Mouse (Mus musculus): ENCODE measurements around the gene Gm42906.

Gene Gm42906

DNA sequence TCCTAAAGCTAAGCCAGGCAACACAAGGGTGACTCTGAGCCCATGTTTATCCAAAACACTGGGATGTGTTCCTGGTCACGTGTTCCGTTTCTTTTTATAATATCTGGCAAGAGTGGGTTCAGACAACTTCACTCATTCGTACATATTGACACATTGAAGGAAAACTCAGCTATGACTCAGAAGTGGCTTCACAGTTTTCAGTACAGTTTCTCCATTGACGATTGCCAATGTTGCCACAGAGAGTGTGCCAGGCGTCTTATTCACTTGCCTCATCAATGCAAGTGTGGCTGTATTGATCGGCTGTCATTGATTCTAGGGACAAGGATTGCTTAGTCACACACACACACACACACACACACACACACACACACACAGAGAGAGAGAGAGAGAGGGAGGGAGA, 381.8 kb downstream of the Gm42906 start:
- no peak for DNase-seq (ENCODE audit: extremely low spot score, low read depth, low spot score)

DNA sequence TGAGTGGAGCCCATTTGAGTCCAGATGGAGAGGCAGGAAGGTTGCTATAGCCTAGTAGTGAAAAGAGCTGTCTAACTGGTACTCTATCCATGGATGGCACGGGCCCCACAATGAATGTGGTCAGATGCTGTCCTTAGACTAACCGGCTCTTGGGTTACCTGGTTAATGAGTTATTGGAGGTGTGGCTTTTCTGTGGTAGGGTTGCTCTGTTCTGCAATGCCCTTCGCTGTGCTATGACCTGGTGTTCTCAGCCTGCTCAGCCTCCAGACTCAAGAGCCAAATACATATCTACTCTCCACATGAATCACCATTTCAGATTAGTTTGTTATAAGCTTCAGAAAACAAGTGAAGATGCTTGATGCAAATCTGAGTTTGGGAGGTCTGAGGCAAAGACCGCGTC, 385.1 kb downstream of the Gm42906 start:
- no peak for DNase-seq (ENCODE audit: extremely low spot score, low read depth, low spot score)

DNA sequence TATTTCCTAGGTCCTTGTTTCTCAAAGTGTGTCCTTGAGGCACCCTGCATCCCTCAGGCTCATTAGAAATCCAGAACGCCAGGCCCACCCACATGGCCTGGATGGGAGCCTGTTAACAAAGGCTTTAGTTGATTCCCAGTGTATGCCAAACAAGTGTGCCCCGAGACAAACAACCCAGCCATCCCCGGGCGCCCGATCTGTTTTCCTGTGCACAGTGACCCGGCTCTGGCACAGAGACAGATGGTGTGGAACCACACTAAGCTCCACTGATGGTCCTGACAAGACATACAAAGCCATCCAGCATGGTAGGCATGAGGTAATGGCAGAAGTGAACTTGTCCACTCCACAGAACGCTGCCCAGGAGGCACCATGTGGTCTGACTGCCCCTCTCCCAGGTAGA, 390.1 kb downstream of the Gm42906 start:
- DNase-seq (ENCODE audit: extremely low spot score, low read depth, low spot score): no peak

DNA sequence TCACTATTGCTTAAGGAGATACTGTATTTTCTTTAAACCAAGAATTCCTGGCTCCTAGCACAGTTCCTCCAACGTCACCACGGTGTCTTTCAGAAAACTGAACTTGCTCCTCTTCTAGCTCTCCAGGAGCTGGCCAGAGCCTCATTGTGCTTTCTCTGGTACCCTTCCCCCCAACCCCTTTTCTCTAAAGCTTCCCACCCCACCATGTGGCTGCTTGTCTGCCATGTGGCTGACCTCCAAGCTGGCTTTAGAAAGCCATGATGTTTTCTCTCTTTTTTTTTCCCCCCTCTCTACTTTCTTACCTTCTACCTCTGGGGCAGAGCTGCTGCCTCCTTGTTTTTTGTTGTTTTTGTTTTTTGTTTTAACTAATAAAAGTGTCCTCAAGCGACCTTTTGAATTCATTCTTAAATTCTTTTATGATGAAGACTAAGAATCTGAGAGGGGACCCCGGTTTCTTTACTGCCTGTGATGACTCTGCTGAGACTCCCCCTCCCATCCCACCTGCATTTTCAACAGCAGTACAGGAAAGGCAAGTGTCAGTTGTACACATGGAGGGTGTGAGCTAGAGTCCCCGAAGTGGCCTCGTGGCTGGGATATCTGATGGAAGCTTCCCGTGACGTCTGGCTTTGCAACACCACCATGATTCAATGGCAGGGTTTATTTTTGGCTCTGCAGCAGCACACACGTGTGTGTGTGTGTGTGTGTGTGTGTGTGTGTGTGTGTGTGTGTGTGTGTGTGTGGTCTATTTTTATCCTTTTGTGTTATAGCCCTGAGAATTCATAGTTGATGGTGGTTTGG, 393.0 kb downstream of the Gm42906 start:
- no peak for DNase-seq (ENCODE audit: extremely low spot score, low read depth, low spot score)

DNA sequence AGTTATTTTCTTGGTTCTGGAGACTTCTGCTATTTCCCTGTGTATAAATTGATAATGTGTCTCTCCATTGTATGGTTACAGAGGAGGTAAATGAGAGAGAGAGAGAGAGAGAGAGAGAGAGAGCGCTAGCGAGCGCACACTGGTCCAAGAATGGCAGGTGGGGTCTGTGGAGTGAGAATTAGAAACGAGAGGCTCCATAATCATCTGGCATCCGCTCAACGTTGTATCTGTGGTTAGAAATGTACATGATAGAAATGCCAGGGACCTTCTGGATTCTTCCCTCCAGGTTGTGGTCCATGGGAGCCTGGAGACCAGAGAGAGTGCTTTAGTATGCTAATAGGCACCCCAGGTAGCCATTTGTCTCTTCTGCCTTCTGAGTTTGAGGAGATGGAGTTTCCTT, 399.1 kb downstream of the Gm42906 start:
- DNase-seq (ENCODE audit: extremely low spot score, low read depth, low spot score): no peak

DNA sequence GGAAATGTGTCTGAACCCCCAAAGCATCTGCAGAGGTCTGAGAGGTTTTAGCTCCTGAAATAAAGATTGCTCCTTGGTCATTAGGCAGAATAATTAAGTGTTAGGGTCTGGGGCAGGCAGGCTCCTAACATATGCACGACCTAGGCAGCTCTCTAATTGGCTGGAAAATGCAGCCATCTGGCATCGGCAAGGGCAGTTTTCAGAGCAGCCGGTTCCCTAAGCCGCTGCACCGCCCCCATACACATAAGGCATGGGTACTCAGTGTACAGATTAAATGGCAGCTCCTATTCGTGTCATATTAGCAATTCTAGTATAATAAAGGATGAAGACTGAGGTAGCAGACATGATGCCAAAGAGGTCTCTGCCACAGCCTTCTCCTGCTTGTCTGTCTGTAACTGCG, 400.8 kb downstream of the Gm42906 start:
- DNase-seq (ENCODE audit: extremely low spot score, low read depth, low spot score): no peak

DNA sequence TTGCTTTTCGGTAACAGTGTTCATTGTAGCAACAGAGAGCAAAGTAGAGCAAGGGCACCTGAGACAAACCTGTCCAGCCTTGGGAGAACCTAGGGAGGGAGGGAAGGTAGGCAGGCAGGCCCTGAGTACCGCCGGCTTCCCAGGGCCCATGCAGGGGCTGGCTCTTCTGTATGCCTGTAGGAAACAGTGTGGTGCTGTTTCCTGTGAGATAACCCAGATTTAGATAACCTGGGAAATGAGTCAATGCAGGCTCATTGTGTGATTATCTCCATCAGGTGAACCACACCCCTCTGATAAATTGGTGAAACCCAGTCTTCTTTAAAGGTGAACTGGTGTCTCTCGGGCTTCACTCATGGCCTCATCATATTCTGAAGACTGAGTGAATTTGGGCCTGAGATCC, 401.9 kb downstream of the Gm42906 start:
- DNase-seq (ENCODE audit: extremely low spot score, low read depth, low spot score): no peak

DNA sequence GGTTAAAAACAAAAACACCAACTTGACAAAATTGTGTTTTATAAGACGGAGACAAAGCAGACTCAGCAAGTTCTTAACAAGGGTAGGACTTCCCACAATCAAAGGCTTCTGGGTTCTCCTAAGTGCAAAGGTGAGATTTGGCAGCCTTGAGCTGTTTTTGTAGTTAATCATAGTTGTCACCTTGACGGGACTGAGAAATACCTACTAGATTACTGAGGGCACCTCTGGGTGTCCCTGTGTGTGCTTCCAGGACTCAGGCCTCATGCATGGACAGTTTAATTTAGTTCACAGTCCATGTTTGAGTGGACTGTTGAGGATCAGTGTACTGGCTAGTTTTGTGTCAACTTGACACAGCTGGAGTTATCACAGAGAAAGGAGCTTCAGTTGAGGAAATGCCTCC, 403.5 kb downstream of the Gm42906 start:
- DNase-seq (ENCODE audit: extremely low spot score, low read depth, low spot score): no peak

DNA sequence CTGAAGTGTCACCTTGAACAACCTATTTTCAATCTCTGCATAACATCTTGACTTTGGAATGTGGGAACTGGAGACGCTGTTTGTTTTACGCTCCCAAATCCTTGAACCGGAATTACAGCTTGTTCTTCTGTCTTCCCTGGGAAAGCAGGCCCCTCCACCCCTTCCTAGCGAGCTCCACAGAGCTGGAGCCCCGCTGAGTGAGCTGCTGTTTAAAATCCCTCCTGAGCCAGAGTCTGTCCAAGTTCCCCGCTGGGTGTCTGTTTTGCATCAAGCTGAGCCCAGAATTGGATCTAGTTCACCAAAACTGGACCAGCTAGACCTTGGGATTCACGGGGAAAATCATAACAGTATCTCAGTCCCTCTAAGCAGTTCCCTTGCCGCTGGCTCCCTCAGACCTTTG, 404.5 kb downstream of the Gm42906 start:
- no peak for DNase-seq (ENCODE audit: extremely low spot score, low read depth, low spot score)

DNA sequence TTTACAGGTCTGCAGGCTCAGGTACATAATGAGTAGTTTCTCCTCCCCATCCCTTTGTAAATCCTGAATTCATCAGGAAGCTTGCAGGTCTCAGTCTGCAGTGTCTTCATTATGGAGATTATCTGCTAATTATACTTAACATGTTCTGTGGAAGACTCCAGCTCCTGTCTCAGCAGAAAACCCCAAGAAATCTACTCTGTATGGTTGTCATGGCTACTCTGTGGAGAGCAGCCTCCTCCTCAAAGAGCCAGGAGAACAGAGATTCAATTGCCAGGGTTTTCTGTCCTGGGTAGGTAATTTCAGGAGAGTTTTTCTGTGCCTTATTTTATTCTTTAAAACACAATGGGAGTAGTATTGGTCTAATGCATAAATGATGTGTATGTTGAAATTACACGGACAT, 405.0 kb downstream of the Gm42906 start:
- no peak for DNase-seq (ENCODE audit: extremely low spot score, low read depth, low spot score)

DNA sequence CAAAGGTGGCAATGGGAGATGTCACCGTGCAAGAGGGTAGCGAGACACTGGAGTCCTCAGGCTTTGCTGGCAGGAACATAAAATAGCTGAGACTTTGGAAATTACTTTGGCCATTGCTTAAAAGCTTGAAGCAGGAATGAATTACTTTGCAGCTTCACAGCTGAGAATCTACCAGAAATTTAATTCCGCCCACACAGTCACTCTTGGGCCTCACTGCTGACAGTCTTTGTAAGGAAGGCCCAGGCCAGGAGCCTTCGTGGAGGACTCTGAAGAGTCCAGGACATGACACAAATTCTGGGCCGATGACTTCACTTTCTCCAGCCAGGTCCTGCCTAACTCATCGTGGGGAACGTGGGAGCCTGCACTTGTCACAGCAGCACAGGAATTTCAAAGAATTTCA, 405.9 kb downstream of the Gm42906 start:
- DNase-seq (ENCODE audit: extremely low spot score, low read depth, low spot score): no peak

DNA sequence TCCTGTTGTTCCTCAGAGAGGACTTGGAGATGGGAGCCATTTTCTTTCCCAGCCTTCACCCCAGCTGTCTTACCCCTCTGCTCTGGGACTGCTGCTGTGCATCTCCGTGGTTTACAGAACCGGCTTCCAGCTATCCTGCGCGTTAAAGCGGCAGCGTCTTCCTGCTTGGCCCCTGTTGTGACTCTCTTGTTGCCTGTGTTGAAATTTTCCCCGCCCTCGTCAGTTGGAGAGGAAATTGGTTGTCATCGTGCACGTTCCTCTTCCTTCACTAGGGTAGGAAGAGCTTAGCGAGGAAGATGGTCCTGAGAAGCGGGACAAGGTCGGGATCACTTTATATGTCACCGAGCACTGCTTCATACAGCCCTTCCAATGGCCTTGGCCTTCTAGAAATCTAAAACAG, 407.1 kb downstream of the Gm42906 start:
- DNase-seq (ENCODE audit: extremely low spot score, low read depth, low spot score): no peak

DNA sequence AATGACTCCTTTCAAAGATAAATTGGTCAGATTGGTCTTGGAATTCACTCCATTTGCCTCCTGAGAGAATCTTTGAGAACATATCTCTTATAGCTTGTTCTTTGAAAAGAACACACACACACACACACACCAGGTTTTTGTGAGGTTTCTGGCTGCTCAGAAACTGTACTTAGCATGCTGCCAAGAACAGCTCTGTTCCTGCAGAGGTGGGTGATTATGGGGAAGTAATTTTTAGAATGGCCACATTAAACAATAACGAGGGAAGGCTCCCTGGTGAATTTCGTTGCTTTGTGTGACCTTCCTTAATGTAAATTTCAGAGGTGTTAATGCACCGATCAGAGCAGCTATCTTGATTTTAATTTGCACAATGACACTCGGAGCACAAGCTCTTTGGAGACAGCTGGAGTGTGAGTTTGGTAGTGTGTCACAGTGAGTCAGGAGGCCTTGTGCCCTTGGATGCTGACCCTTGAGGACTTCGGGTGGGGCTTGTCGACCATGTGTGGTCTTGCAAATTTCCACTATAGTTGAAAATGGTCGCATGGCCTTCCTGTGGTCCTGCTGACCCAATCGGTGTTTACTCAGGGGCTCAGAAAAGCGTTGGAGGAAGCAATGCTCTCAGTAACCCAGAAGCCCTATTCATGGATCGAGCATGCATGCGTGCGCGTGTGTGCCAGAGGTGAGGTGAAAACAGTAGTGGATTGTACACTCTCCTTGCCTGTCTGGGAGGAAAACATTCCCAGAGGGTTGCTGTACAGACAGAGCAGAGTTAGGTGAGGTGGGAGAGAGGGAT, 407.7 kb downstream of the Gm42906 start:
- DNase-seq (ENCODE audit: extremely low spot score, low read depth, low spot score): no peak

DNA sequence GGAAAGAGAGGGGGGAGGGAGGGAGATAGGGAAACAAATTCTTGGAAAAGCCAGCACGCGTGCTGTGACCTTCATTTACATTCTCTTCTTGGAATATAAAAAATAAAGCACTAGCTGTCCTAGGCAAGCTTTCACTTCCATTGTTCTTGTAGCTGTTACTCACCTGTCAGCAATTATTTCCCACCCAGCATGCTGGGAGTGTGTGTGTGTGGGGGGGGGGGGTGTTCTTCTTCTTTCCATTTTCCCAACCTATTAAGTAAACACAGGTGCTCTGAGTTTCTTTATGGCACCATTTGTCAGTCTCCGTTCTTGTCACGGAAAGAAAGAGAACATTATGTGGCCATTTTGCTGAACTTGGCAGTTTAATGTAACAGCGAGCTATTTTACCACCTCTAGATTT, 409.0 kb downstream of the Gm42906 start:
- no peak for DNase-seq (ENCODE audit: extremely low spot score, low read depth, low spot score)

DNA sequence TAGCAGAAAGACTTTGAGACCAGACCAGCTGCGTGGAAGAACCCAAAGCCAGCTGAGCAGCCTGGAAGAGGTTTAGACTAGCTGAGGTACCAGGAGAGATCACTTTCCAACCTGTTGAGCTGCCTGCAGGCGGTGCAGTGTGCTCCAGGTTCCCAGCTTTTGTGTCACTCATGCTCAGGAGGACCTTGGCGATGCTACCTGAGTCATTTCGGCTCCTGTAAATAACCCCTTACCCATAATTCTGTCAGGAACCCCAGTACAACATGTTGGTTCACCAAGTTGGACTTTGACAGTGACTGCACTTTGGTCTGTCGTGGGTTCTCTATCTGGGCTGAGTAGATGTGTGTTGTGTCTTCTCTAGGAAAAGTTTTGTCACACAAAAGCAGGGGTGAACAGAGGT, 409.5 kb downstream of the Gm42906 start:
- no peak for DNase-seq (ENCODE audit: extremely low spot score, low read depth, low spot score)

All from hindlimb bud, embryonic 11.5 days (tissue).